Mouse (Mus musculus): ENCODE measurements around the gene Gsdmc3.
"Not testable (repeated sequence)": the region's sequence is repeated elsewhere in the genome, so short reads cannot be mapped to it uniquely, and the experiment has no call there.

- not testable (repeated sequence) for TF ChIP-seq CTCF (IDR thresholded peaks at IDR 0.05; ENCODE audit: borderline replicate concordance, insufficient read depth, low read depth, low read length); POLR2A (IDR thresholded peaks at IDR 0.05; ENCODE audit: borderline replicate concordance, insufficient read depth, low read length)
Measured at GRCm38 (mm10) chr15:63878458-63878857, at the start of gene Gsdmc3.
